Mouse (Mus musculus) midbrain, embryonic 15.5 days (tissue): ENCODE data around the gene Dnmt3b. TPM values are rescaled to one million over a fixed set of nuclear protein-coding genes. Genes with fewer than 3 reads are reported as not detected.
A peak's percentile ranks its signal among the peaks of the same experiment; 100 is the strongest.

Experiments
- ATAC-seq: fragments of 200-750 bp; cut with Nextera tagmentation; replicated peaks from 2 replicates; pipeline ENCODE4 v1.8.0; 2017; ENCODE audit warnings: moderate TSS enrichment
- H3K27ac ChIP-seq: fragments of 300-500 bp; sonication (generic); 2 replicates; pipeline ENCODE4 v1.5.1; 2015; ENCODE audit warnings: mild to moderate bottlenecking, inconsistent platforms
- H3K27me3 ChIP-seq: fragments of 300-500 bp; sonication (generic); replicated peaks from 2 replicates; pipeline ENCODE4 v1.6.1; 2015; ENCODE audit warnings: inconsistent platforms
- H3K36me3 ChIP-seq: fragments of 300-500 bp; sonication (generic); replicated peaks from 2 replicates; pipeline ENCODE4 v1.6.1; 2015; ENCODE audit warnings: inconsistent platforms
- H3K4me1 ChIP-seq: fragments of 300-500 bp; sonication (generic); 2 replicates; pipeline ENCODE4 v1.6.1; 2015; ENCODE audit warnings: inconsistent platforms
- H3K4me2 ChIP-seq: fragments of 300-500 bp; sonication (generic); 2 replicates; pipeline ENCODE4 v1.6.1; 2015; ENCODE audit warnings: inconsistent platforms, mild to moderate bottlenecking, moderate library complexity
- H3K4me3 ChIP-seq: fragments of 300-500 bp; sonication (generic); 2 replicates; pipeline ENCODE4 v1.5.1; 2015; ENCODE audit warnings: mild to moderate bottlenecking, inconsistent platforms
- H3K9ac ChIP-seq: fragments of 300-500 bp; sonication (generic); 2 replicates; pipeline ENCODE4 v1.6.1; 2015; ENCODE audit warnings: mild to moderate bottlenecking, inconsistent platforms
- H3K9me3 ChIP-seq: fragments of 300-500 bp; sonication (generic); 2 replicates; pipeline ENCODE4 v1.6.1; 2016; ENCODE audit warnings: inconsistent platforms
- WGBS: fragments of 180-500 bp; shearing (Covaris S2); methylation state at CpG from one replicate; pipeline ENCODE4 v1.1.7; 2015; ENCODE audit warnings: mixed read lengths; 5-methylcytosine and 5-hydroxymethylcytosine counted together
- polyA plus RNA-seq: library from polyadenylated mRNA; unstranded; fragments of >200 nt; fragmentation: Nextera tagmentation; extraction: Ambion mirVana; gene quantifications from 2 replicates; pipeline ENCODE4 v1.2.1, GENCODE M21; 2015

Dnmt3b gene
- polyA plus RNA-seq, 1 experiment from 2014 or later: 4.4 TPM

DNA sequence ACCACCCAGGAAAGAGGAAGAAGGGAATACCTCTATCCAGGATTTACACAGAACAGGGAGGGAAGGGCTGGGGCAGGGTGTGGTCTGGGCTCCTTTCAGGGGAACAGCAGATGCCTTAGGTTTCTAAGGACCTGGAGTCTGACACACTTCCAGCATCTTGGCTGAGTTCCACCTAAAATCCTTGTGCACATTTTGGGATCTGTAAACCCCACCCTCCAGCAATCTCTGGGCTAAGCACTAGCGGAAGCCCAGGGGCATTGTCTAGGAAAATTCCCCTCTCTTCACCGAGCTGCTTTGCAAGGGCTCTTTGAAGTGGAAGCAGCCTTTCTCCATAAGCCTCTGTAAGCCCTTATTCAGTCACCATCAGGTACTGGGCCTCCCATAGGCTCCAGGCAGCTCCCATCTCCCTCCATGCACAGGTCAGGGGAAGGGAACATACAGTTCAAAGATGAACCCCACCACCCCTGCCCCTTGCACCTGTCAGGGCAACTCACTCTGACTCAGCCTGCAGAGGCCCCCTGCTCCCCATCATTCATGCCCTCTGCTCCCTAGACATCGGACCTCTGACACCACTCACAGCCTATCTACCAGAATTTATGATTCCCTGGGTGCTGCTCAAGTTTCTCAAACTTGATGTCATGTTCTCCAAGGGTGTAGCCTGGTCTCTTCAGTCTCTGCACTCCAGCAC, 36.5 kb upstream of the Dnmt3b start:
- H3K27me3 ChIP-seq: no peaks in the 10 kb centered on the region
- ATAC-seq: no peak
- no peak overlapping the region for H3K9ac ChIP-seq
- H3K27ac ChIP-seq: 0 out of 2 replicates have a peak overlapping the region, but pooled peaks have one; percentile 41
- WGBS: 32% methylated on average over 3 of the region's 3 CpGs
- no peaks in the 10 kb centered on the region for H3K36me3 ChIP-seq
- H3K4me2 ChIP-seq: no peak overlapping the region
- H3K4me1 ChIP-seq: peaks cover 29% of the 10 kb centered on the region
- H3K9me3 ChIP-seq: no peaks in the 10 kb centered on the region
- H3K4me3 ChIP-seq: no peak overlapping the region

DNA sequence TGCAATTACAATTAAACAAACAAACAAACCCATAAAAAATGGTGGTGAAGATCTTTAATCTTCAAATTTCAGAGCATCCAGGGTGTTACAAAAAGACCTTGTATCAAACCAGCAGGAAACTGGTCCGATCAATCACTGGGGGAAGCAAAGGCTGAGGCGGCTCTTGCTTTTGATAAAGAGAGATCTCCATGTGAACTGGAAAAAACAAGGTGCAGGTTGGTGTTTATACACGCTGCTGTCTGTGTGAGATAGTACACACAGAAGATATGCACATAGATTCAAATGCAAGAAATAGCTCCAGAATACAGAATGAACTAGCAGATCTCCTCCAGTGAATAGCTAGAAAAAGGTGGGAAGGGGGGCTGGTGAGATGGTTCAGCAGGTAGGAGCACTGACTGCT, 32.4 kb upstream of the Dnmt3b start:
- Histone ChIP-seq H3K9me3 (no peaks in the 10 kb centered on the region), H3K9ac (no peak overlapping the region), H3K4me2 (no peak overlapping the region), H3K27ac (no peak overlapping the region), H3K4me3 (no peak overlapping the region), H3K4me1 (peaks cover 8% of the 10 kb centered on the region), H3K27me3 (no peaks in the 10 kb centered on the region), H3K36me3 (peaks cover 30% of the 10 kb centered on the region)
- ATAC-seq: no peak
- 93% methylated on average over 3 of the region's 3 CpGs for WGBS

DNA sequence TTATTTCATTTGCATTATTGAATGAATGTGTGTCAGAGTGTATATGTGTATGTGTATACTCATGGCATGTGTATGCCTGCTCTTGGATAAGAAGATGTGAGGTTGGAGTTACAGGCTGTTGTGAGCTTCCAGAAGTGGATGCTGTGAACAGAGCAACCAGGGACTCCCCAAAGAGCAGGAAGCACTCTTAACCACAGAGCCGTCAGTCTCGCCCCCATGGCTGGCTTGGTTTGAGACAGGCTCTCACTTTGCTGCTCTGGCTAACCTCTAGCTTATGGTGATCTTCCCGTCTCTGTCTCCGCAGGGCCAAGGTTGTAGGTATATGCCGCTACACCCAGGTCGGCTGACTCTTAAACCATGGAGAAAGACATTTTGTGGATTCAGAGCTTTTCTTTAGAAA, 30.8 kb upstream of the Dnmt3b start:
- Histone ChIP-seq H3K4me2 (no peak overlapping the region), H3K36me3 (peaks cover 40% of the 10 kb centered on the region)
- WGBS: 89% methylated on average over 6 of the region's 6 CpGs

DNA sequence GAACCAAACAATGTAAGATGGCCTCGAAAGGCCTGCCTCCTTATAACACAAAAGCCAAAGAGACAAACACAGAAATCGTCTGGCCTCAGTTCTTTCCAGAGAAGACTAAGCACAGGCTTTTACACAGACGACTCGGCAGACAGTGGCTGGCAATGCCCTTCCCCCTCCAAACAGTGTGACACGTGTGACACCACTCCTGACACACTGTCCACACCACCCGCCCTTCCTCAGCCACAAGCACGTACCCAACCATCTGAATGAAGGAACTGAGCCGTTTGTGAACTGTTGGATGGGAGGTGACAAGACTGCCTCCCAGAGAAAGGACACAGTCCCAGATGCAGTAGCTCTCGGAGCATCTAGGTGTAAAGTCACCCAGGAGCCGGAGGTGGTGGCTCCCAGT, 30.4 kb upstream of the Dnmt3b start:
- H3K36me3 ChIP-seq: peaks cover 44% of the 10 kb centered on the region
- 83% methylated on average over 10 of the region's 10 CpGs for WGBS
- no peak overlapping the region for H3K9ac ChIP-seq
- no peaks in the 10 kb centered on the region for H3K27me3 ChIP-seq
- H3K4me2 ChIP-seq: no peak overlapping the region
- no peaks in the 10 kb centered on the region for H3K9me3 ChIP-seq
- no peak for ATAC-seq
- H3K4me1 ChIP-seq: no peaks in the 10 kb centered on the region
- H3K4me3 ChIP-seq: no peak overlapping the region
- no peak overlapping the region for H3K27ac ChIP-seq

More for the DNA sequence above, 30.8 kb upstream of the Dnmt3b start:
- Histone ChIP-seq H3K27ac (no peak overlapping the region), H3K4me3 (no peak overlapping the region), H3K4me1 (no peaks in the 10 kb centered on the region), H3K9me3 (no peaks in the 10 kb centered on the region), H3K9ac (no peak overlapping the region), H3K27me3 (no peaks in the 10 kb centered on the region)
- ATAC-seq: no peak

DNA sequence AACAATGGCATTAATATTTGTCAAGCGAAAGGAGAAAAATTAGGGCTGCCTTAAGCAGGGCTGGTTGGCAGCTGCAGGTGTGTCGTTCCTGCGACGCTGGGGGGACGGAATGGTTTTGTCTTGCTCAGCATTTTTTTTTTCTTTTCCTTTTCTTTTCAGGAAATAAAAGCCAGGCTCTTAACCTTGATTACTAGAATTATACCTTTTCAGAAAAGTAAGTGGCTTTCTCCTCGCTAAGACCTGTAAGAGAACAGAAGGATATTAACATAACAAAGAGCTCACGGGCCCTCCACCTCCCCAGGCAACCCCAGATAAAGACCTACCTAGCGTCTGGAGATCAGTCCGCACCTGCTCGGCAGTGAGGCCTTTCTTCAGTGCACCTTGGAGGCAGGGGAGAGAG, 26.8 kb upstream of the Dnmt3b start:
- Histone ChIP-seq H3K4me3 (no peak overlapping the region), H3K4me2 (no peak overlapping the region), H3K27me3 (no peaks in the 10 kb centered on the region), H3K9me3 (no peaks in the 10 kb centered on the region), H3K4me1 (no peaks in the 10 kb centered on the region), H3K9ac (no peak overlapping the region), H3K36me3 (peaks cover 64% of the 10 kb centered on the region), H3K27ac (no peak overlapping the region)
- WGBS: 39% methylated on average over 10 of the region's 10 CpGs
- ATAC-seq: no peak

DNA sequence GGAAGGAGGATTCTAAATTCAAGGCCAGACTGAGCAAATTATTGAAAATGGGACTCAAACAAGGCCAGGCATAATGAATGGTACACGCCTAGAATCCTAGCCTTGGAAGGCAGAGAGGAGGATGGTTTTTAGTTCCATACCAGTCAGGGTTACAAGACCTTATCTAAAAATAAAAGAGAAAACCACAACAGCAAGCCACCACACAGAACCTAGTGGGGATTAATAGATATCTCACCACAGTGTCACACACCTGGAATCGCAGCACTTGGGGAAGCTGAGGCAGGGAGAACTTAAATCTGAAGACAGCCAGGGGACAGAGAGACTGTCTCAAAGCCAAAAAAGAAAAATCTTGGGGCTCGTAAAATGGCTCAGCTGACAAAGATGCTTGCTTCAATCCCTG, 18.3 kb upstream of the Dnmt3b start:
- H3K4me1 ChIP-seq: peaks cover 20% of the 10 kb centered on the region
- H3K27ac ChIP-seq: no peak overlapping the region
- H3K4me2 ChIP-seq: peak overlapping the region; percentile 65; the same call in 1 of the 2 replicates
- H3K36me3 ChIP-seq: peaks cover 20% of the 10 kb centered on the region; the same call in 1 of the 2 replicates
- 0 out of 2 replicates have a peak overlapping the region, but pooled peaks have one; percentile 82 for H3K4me3 ChIP-seq
- ATAC-seq: no peak
- H3K27me3 ChIP-seq: no peaks in the 10 kb centered on the region
- H3K9me3 ChIP-seq: no peaks in the 10 kb centered on the region
- 91% methylated on average over 3 of the region's 3 CpGs for WGBS
- peak overlapping the region; percentile 91; the same call in 1 of the 2 replicates for H3K9ac ChIP-seq

DNA sequence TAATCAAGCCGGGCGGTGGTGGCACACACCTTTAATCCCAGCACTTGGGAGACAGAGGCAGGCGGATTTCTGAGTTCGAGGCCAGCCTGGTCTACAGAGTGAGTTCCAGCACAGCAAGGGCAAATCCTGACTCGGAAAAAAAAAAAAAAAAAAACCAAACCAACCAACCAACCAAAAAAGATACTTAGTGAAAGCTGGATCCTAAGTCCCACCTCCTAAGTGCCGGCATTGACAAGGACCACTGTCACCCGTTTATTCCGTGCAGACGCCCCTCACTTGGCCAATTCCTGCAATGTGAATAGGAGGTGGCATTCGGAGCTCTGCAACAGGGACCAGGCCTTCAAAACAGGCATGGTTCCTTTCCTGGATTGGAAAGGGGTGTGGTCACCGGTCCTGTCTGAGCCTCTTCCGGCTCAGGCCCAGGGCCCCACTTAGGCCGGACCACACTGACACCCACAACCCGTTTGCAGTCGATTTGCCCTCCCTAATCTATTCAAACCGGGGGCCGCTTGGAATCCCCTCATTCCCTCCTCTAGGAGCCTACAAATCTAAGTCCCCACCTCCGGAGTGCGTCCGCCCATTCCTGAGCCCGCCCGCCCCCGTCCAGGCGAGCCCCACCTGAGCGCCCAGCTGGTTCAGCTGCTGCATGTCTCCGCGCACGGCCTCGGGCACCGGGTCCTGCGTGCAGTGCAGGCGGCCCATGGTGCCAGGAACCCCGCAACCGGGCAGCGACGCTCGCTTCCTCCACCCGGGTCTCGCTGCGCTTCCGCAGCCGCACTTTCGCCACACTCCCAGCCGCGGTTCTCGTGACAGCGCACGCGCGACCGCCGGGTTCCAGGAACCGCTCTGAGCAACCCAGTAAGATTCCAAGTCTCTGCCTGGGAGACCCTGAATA, 17.0 kb upstream of the Dnmt3b start, which contains the start of gene Commd7:
Commd7 (minus strand) TSS at position 806 of the 895 bp plus-strand sequence.
- H3K27ac ChIP-seq: peak within 1 kb of the TSS; percentile 92
- H3K9ac ChIP-seq: peak within 1 kb of the TSS; percentile 91
- H3K9me3 ChIP-seq: no peaks in the 10 kb centered on the region
- H3K4me2 ChIP-seq: peak within 1 kb of the TSS; percentile 65
- peaks cover 12% of the 10 kb centered on the region; the same call in 1 of the 2 replicates for H3K36me3 ChIP-seq
- H3K4me3 ChIP-seq: peak within 1 kb of the TSS; percentile 82
- peak; percentile 92 for ATAC-seq
- 5% methylated on average over 53 of the region's 53 CpGs for WGBS
- no peaks in the 10 kb centered on the region for H3K27me3 ChIP-seq
- peaks cover 20% of the 10 kb centered on the region for H3K4me1 ChIP-seq

DNA sequence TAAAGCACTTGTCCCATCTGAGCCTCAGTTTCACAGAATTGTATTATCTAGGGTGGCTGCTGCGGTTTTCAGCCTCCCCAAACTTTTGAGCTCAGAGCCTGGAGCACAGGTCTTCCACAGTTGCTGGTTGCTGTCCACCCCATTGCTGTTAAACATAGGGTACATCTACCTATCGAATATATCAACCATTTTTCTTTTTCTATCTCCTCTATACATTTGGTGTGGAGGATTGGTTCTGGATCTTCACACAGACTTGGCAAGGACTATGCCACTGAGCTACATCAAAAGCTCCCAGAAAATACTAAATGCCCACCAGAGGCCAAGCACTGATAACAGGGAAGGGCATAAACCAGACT, 16.4 kb upstream of the Dnmt3b start:
- Histone ChIP-seq H3K4me1 (peaks cover 20% of the 10 kb centered on the region), H3K4me3 (peak overlapping the region; percentile 82), H3K4me2 (peak overlapping the region; percentile 65), H3K9me3 (no peaks in the 10 kb centered on the region), H3K36me3 (peaks cover 7% of the 10 kb centered on the region; the same call in 1 of the 2 replicates), H3K27me3 (no peaks in the 10 kb centered on the region), H3K9ac (peak overlapping the region; percentile 91), H3K27ac (peak overlapping the region; percentile 92)
- ATAC-seq: peak; percentile 56
- 37% methylated on average over 2 of the region's 2 CpGs for WGBS

DNA sequence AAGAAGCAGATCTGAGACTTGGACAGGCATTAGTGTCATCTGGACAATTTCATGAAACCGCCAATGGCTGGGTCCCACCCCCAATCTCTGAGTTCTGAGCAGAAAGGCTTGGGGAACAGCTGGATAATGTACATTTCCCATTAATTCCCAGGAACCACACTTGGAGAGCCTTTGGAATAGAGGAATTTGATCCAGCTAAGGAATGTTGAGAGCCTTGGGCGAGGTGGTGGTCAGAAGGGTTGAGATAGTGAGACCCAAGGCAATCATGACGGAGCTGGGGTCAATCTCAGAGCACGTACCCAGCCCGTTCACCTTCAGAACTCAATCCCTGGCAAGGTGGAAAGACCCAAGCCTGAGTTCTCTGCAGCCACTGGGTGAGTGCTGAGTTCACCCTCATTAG, 16.0 kb upstream of the Dnmt3b start:
- no peaks in the 10 kb centered on the region for H3K27me3 ChIP-seq
- peak overlapping the region; percentile 65; the same call in 1 of the 2 replicates for H3K4me2 ChIP-seq
- 90% methylated on average over 5 of the region's 5 CpGs for WGBS
- ATAC-seq: no peak
- peaks cover 20% of the 10 kb centered on the region for H3K4me1 ChIP-seq
- H3K27ac ChIP-seq: peak overlapping the region; percentile 92
- peaks cover 3% of the 10 kb centered on the region; the same call in 1 of the 2 replicates for H3K36me3 ChIP-seq
- peak overlapping the region; percentile 82; the same call in 1 of the 2 replicates for H3K4me3 ChIP-seq
- no peaks in the 10 kb centered on the region for H3K9me3 ChIP-seq
- 0 out of 2 replicates have a peak overlapping the region, but pooled peaks have one; percentile 91 for H3K9ac ChIP-seq

DNA sequence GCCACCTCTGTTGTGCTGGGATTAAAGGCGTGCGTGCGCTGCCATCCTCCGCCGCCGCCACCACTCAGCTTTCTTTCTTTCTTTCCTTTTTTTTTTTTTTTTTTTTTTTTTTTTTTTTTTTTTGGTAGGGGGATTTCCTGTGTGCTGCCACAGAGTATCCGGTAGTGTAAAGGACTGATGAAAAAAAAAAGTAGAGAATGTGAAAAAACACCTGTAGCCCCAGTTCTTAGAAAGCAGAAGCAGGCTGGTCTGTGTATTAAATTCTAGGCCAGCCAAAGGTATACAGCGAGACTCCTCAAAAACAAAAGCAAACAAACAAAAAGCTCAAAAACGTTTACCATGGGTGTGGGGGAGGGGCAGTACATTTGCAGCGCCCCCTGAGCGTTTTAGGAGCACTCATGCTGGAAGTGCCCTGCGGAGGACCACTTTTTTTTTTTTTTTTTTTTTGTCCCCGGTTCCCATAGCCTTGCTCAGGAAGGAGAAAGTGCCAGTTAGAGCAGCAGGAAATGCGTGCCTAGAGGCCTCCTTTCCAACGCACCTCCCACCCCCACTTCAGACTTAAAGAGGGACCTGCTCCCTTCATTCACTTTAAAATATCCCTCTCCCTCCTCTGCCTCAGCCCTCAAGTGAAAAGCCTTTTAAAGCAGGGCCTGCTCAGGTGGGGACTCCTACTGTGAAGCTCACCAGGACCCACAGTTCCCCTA, 10.1 kb upstream of the Dnmt3b start:
- Histone ChIP-seq H3K9me3 (no peaks in the 10 kb centered on the region), H3K4me3 (no peak overlapping the region), H3K27me3 (no peaks in the 10 kb centered on the region), H3K27ac (no peak overlapping the region), H3K4me1 (no peaks in the 10 kb centered on the region), H3K4me2 (no peak overlapping the region), H3K9ac (no peak overlapping the region), H3K36me3 (no peaks in the 10 kb centered on the region)
- no peak for ATAC-seq
- 17% methylated on average over 15 of the region's 15 CpGs for WGBS

DNA sequence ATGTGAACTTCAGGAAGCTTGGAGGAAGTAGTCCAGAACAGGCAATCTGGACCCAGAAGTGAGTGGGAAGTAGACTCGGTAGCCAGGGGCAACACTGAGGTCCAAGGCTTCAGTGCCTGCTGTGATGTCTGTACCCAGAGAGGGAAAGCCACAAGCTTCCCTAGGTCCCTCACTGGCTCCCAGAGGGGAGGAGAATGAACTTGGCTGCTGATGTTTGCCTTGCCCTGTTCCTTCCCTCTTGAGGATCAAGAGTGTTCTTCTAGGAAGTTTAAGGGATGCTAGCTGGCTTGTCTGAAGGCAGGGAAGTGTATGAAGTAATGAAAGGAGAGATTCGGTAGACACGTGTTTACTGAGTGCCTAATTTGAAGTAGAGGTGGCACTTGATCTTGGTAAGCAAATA, 6.8 kb upstream of the Dnmt3b start:
- H3K4me2 ChIP-seq: no peak overlapping the region
- ATAC-seq: no peak
- no peak overlapping the region for H3K4me3 ChIP-seq
- H3K27me3 ChIP-seq: no peaks in the 10 kb centered on the region
- 10% methylated on average over 3 of the region's 3 CpGs for WGBS
- no peaks in the 10 kb centered on the region for H3K36me3 ChIP-seq
- no peaks in the 10 kb centered on the region for H3K4me1 ChIP-seq
- H3K9me3 ChIP-seq: no peaks in the 10 kb centered on the region
- H3K27ac ChIP-seq: no peak overlapping the region
- H3K9ac ChIP-seq: no peak overlapping the region

DNA sequence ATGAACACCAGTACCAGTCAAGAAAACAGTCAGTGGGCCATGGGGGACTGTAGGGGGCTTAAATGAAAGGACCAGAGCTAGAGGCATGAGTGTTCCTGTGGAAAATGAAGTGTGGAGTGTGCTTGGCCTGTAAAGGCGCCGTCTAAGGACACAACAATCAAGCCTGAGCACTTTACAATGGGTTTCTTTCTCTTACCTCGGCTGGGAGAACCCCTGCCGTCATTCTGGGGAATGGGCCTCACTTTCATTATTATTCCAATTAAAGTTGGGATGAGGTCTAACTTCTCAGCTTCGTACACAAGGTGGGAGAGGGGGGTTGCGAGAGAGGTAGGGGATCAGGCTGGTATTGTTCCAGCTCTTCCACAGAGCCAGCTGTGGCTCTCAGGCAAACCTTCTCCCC, 6.3 kb upstream of the Dnmt3b start:
- ATAC-seq: no peak
- no peaks in the 10 kb centered on the region for H3K9me3 ChIP-seq
- H3K27me3 ChIP-seq: no peaks in the 10 kb centered on the region
- 16% methylated on average over 6 of the region's 6 CpGs for WGBS
- no peak overlapping the region for H3K27ac ChIP-seq
- no peaks in the 10 kb centered on the region for H3K4me1 ChIP-seq
- H3K36me3 ChIP-seq: no peaks in the 10 kb centered on the region
- H3K4me2 ChIP-seq: no peak overlapping the region
- no peak overlapping the region for H3K9ac ChIP-seq
- H3K4me3 ChIP-seq: no peak overlapping the region
